Mouse (Mus musculus) monocyte, adult 5-6 weeks (primary cell): ENCODE measurements around the gene Dnah17. TPM values are rescaled to one million over a fixed set of nuclear protein-coding genes. Genes with fewer than 3 reads are reported as not detected.

Source experiments
- ATAC-seq: fragments of 153-309, 156-312 bp; replicated peaks from 2 replicates; pipeline ENCODE4 v1.8.0; 2017; ENCODE audit warnings: mild to moderate bottlenecking; ENCODE audit not compliant: low TSS enrichment, insufficient number of reproducible peaks, severe bottlenecking, poor library complexity, low FRiP score
- total RNA-seq: library from RNA; stranded (forward); fragments of 200-1000, 200-491, 200-594 nt; gene quantifications from 3 replicates; pipeline ENCODE4 v1.2.3, GENCODE M21; 2017

Gene Dnah17
- total RNA-seq, 1 experiment from 2014 or later: not detected

DNA sequence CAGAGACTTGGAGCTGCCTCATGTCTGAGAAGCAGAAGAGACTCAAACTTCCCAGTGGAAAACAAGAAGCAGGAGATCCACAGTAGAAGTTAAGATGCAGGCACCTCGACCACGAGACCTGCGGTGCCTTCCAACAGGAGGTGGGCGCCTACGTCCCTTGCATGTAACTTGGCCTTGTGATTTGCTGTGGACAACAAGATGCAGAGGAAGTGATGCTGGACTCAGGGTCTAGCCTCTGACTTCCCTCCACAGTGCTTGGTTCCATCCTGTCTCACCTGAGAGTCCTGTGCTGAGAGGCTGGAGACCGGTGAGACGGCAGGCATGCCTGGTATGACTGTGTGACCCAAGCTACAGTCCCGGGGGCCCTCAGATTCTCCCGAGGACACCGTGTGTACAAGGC, 16.0 kb upstream of the Dnah17 start:
- ATAC-seq: peak; percentile 6

DNA sequence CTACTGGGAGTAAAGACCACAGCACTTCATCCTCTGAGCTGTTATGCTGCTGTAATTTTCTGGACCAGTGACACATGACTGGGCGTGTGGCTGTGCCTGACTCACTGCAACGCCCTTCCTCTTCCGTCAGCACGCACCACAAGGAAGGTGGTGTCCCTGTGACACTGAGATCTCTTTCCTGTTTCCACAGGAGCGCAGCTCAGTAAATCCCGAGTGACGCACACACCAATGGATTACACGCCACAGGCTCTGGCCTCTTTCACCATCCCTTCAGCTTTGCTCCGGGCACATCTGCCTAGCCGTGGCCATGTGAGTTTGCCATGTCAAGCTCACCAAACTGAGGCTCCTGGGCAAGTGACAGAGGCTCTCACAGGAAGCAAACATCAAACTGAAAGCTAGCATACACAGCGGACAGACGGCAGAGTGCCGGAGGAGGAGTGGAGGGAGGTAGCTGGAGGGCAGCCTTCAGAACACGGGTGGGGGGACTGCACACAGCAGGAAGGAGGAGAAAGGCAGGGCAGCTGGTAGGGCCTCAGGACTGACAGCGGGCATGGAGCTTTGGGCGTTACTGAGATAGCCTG, 15.4 kb upstream of the Dnah17 start:
- peak; percentile 80 for ATAC-seq

GRCm38 (mm10) chr11:118145092-118145491, 14.7 kb upstream of the Dnah17 start:
- ATAC-seq: no peak

DNA sequence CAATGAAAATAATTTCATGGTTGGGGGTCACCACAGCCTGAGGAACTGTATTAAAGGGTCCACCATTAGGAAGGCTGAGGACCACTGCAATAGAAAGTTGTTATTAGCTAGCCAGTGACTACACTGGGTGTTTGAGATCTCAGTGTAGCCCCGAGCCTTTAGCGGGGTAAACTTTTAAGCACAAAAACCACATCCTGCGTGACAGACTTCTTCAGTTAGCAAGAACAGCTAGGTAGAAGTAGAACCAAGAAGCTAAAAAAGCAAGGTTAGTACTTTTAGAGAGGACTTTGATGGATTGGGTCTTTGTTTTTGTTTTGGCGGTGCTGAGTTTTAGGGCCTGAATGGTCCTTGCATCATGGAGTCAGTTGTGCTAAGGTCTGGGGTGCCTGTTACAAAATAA, 13.3 kb upstream of the Dnah17 start:
- no peak for ATAC-seq

DNA sequence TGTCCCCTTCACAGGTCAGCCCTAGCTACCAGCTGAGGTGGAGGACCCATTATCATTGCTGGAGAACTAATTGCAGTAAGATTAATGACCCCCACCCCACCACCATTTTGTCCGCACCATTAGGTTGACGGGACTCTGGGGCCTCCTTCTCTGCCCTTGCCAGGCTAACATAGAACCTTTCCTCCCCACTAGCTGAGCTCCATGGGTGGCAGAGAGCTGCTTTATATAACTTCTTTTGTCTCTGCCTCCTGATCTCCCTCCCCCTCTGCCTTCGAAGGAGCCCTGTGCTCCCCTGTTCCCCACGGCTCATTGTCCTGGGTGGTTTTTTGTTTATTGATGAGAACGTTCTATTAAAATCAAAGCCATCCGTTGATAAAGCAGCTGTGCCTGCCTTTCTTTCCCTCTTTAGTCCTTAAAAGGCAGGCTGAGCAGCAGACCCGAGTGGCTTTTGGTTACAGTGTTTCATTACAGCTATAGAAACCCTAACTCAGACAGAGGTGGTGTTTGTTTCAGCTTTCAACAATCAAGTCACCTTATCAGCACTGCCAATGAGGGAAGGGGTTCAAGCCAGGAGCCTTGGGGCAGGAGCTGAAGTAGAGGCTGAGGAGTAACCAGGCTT, 12.2 kb upstream of the Dnah17 start:
- no peak for ATAC-seq

- no peak for ATAC-seq
Observed at GRCm38 (mm10) chr11:118140771-118141565, 10.5 kb upstream of the Dnah17 start.

DNA sequence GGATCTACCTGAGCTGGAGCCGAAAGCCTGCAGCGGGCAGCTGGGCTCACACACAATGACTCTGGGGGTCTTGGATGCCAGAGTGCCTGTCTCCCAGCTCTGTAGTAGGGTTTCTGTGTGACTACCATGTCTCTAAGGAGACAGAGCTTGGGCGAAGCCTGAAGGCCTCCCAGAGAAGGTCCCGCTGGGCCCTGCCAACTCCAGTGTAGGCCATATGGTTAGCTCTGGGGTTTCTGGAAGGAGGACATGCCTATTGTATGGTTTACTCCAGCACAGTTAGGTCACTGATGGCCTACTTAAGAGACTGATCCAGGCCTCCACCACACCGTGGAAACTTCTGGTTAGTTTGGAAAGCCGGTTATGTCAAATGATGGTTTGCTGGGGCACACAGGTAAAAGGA, 7.9 kb upstream of the Dnah17 start:
- no peak for ATAC-seq

DNA sequence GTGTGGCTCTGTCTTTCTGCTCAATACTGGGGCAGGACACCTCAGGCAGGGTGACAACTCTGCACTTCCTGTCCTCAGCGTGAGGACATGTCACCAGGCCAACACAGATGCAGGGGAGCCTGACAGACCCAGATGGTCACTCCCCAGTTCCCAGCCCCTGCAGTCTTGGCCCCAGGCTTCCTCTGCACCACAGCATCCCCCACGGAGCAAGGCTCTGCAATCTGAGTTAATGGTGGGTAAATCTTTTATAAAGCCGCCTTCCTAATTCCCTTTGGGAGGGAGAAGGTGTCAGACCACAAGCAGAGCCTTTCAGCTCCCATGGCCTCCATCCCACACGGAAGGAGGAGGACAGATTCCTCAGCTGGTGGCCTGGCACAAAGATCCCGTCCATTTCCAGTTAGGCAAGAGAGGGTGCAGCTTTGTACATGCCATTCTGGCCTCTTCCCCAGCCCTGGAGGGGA, 5.8 kb upstream of the Dnah17 start:
- ATAC-seq: peak; percentile 53

DNA sequence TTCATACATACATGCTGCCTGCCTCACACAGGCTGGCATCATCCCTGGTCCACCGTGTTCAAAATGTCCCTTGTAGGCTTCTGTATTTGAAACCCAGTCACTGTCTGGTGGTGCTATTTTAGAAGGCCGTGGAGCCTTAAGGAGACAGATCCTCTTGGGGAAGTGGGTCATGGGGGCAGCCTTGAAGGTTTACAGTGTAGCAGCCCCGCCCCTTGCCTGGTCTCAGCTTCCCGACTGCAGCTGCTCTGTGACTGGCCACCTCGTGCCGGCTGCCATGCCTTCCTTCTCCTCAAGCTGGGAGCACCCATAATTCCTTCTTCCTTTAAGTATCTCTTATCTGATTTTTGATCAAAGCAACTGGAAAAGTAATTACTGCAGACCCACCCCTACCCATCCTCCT, 4.8 kb upstream of the Dnah17 start:
- ATAC-seq: peak; percentile 81

- ATAC-seq: no peak
Observed at GRCm38 (mm10) chr11:118133752-118134169, 3.3 kb upstream of the Dnah17 start.

DNA sequence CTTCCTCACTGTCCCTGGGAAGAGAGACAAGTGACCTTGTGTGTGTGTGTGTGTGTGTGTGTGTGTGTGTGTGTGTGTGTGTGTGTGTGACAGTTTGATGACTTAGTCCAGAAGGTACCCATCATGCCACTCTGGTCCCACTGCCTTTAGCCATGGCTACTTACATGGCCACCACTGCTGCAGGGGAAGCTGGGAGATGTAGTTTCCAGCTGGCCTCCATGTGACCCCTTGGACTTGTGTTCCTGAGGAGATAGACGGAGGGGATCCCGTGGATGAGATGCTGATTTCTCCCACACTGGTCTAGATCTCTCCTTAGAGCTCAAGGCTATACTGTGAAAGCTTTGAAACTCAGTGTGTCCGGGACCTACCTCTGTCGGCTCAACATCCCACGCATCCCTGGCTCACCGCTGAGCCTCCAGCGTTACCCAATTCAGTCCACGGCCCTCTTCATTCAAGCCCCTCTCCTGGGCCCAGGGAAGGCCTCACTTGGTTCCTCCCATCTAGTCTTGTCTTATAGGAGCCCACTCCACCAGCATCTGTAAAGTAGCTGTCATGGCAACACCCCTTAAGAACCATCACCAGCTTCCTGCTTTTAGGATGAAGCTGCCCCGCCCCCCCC, 2.8 kb upstream of the Dnah17 start:
- ATAC-seq: no peak

DNA sequence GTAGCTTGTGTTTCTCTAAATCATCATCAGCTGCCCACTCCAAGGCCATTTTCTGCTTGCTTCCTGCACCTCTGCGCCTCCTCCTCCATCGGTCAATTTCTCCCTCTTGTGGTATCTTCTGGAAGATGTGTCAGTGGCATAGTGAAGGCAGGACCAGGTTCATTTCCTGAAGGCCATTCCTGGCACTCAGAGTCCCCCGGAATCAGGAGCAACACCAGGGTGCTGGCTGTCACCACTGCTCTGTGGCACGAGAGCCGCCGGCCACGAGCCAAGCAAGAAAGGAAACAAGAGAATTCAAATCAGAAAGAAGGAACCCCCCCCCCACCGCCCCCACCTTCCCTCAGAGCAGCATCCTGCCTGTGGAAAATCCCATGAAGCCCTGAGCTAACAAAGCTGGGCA, 1.7 kb upstream of the Dnah17 start:
- no peak for ATAC-seq

DNA sequence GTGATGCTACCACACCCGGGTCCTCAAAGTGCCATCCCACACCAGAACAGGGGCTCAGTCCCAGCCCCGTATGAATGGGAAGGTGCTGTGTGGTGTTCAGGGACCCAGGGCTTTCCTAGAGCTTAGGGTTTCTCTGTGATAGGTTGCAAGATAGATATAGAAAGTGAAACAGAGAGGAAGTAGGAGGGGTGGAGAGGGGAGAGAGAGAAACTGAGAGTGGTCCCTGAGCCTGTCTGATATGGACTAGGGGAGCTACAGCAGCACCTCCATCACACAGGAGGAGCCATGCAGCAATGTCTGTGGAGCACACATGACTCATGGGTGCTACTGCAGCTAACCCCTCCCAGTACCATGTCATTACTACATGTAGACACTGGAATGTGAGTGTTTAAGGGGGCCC, 622 bp downstream of the Dnah17 start:
- ATAC-seq: peak; percentile 52

DNA sequence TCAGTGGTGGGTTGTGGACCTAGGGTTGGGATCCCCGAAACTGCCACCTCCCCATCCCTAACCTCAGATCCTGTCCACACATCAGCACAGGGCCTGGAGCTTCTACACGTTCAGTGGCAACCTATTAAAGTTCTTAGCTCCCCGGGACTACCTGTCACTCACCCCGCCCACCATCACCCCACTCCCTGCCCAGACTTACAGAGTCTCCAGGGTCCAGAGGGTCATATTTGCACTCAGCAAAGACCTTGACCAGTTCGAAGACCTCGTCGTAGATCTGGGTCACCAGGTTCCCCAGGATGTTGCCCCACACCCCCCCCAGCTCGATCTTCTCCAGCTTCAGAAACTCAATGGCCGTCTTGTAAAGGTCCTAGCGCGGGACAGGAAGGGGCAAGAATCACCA, 8.8 kb downstream of the Dnah17 start:
- no peak for ATAC-seq

DNA sequence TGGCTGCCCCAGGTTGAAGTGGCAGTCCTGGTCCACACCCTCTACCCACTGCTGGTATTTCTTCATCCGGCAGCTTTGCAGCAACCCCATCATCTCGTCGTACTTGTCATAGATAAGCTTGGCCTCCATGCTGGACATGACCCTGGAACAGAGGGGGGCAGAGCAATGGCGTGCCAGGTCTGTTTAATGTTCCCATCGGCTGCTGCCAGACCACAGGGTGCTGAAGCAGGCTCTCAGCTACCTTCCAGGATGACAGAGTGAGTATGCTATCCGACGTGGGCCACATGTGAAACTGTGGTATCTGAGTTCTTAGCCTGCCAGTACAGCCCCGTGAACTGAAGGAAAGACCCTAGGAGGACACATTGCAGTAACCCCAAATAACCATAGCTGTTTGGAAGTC, 11.7 kb downstream of the Dnah17 start:
- ATAC-seq: no peak

GRCm38 (mm10) chr11:118114581-118115110, 15.8 kb downstream of the Dnah17 start:
- ATAC-seq: no peak

GRCm38 (mm10) chr11:118113516-118114205, 16.8 kb downstream of the Dnah17 start:
- no peak for ATAC-seq

GRCm38 (mm10) chr11:118104001-118104400, 26.4 kb downstream of the Dnah17 start:
- ATAC-seq: peak; percentile 84

DNA sequence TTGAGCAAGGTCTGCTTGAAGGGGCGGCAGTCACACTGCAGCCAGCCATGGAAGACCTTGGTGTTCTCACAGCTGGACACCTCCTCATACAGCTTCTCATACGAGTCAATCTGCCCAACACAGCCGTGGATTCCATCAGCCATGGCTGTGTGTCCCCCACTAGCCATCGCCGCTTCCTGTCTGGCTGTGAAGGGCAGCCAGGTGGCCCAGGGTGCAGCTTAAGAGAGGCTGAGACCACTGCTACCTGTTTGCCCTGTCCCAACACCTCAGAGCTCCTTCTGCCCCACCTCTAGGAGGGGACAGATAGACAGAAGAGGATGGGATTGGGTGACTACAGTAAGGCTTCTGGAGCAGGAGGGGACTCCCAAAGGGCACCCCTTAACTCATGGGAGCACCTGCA, 27.1 kb downstream of the Dnah17 start:
- ATAC-seq: no peak
